Mouse (Mus musculus) skeletal muscle tissue, postnatal 0 days (tissue): ENCODE data around the gene Igf2bp3. TPM values are rescaled to one million over a fixed set of nuclear protein-coding genes. Genes with fewer than 3 reads are reported as not detected.

Experiments used
- polyA plus RNA-seq: library from polyadenylated mRNA; unstranded; fragments of >200 nt; fragmentation: Nextera tagmentation; extraction: Ambion mirVana; gene quantifications from 2 replicates; pipeline ENCODE4 v1.2.1, GENCODE M21; 2015

Gene Igf2bp3
- polyA plus RNA-seq, result 19.2 and 20.9 TPM in 2 replicates

GRCm38 (mm10) chr6:49214928-49215747 lies at the start of gene Igf2bp3:
Igf2bp3 (minus strand) TSS chr6:49214957.

GRCm38 (mm10) chr6:49263847-49264243 lies 49.1 kb upstream of the Igf2bp3 start, which contains the start of gene Tra2a:
Tra2a (minus strand) TSS chr6:49264033.

DNA sequence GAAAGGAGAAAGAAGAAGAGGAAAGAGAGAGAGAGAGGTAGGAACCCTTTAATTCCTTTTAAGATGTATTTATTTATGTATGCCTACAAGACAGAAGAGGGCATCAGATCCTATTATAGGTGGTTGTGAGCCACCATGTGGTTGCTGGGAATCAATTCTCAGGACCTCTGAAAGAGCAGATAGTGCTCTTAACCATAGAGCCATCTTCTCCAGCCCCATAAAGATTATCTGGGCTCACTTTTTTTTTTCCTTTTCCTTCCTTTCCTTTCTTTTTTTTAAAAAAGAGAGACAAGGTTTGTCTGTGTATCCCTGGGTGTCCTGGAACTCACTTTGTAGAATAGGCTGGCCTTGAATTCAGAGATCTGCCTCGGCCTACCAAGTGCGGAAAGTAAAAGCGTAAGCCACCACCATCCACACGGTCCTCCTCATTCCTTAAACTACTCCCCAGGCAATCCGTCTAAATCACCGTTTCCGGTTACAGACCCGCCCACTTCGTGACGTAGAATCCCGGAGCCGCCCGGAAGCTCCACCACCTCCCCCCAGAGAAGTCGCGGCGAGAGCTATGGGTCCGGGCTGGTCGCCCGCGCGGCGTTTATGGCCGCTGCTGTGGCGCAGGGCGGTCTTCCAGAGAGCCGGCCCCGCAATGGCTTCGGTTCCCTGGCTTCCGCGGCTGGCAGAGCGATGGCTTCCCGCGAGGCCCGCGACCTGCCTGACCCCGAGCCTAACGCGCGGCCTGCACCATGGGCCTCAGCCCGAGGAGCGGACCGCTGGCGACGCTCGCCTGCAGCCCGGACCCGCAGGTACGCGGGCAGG lies 141.2 kb downstream of the Igf2bp3 start, which contains the start of gene Malsu1:
Gene Malsu1, plus strand, starts transcription at position 492 of the 813 bp plus-strand sequence.

DNA sequence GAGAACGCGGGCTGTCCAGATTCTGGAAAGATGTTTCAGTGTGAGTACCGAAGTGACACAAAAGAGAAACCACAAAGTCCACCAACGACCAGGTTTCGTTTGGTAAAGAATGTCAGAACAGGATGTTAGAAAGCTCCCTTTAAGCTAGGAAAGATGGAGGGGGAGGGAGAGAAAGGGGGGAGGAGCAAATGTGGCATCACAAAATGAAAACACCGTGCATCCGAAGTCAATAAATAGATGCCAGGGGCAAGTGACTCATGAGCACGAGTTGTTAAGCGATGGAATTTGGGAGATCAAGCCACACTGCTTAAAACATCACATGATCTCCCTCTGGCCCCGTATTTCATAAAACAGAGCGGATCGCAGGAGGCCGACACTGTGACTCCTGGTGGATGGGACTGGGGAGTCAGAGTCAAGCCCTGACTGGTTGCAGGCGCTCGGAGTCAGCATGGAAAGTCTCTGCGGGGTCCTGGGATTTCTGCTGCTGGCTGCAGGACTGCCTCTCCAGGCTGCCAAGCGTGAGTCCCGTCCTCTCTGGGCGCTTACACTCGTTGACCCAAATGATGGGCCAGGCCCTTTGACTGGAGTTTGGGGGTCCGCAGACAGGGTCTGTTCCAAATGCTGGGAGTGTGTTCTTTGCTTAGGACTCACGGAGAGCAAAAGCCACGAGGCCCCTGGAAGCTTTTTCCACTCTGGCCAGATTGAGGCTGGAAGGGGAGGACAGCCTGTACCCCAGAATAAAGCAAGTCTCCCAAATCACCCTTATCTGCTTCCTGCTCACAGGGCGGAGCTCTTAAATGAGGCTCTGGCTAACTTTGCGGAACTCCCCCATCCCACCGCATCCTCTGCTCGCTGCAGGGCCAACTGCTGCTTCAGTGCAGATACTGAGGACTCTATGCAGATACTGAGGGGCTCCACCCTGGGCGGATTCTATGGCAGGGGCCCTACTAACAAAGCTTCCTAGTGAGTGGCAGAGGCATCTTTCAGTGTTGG lies 178.2 kb downstream of the Igf2bp3 start, which contains the start of gene Gpnmb:
Gene Gpnmb, plus strand, starts transcription at position 272 of the 993 bp plus-strand sequence.

Other genes starting within 250 kb of the Igf2bp3 start
- not detected in 2 replicates for gene Doxl2, start 240.0 kb downstream of the Igf2bp3 start, polyA plus RNA-seq
- not detected in 2 replicates for gene Svs1, start 228.1 kb downstream of the Igf2bp3 start, polyA plus RNA-seq
- 0.60 and 0.73 TPM in 2 replicates for gene Gpnmb, start 178.4 kb downstream of the Igf2bp3 start, polyA plus RNA-seq
- 106 and 128 TPM in 2 replicates for gene Malsu1, start 141.2 kb downstream of the Igf2bp3 start, polyA plus RNA-seq
- 23.6 and 27.6 TPM in 2 replicates for gene Tra2a, start 49.1 kb upstream of the Igf2bp3 start, polyA plus RNA-seq
- gene Ccdc126, start 104.3 kb upstream of the Igf2bp3 start, polyA plus RNA-seq, result 3.2 and 4.4 TPM in 2 replicates
- 3.4 and 3.8 TPM in 2 replicates for gene Fam221a, start 152.8 kb upstream of the Igf2bp3 start, polyA plus RNA-seq
- 0.05 TPM in 1 of 2 replicates, not detected in the other for gene Stk31, start 180.6 kb upstream of the Igf2bp3 start, polyA plus RNA-seq